Mouse (Mus musculus) forelimb bud, embryonic 11.5 days (tissue): Measurements from ENCODE around the gene Nrp1.

Experiments used
- DNase-seq: peaks from one replicate; pipeline ENCODE4 v3.0.0-alpha.2; 2012; ENCODE audit warnings: low read depth, low spot score

The Nrp1 gene

GRCm38 (mm10) chr8:128466681-128467430, 108.5 kb downstream of the Nrp1 start:
- no peak for DNase-seq

GRCm38 (mm10) chr8:128470097-128470496, 111.7 kb downstream of the Nrp1 start:
- no peak for DNase-seq

- no peak for DNase-seq
Observed at GRCm38 (mm10) chr8:128471186-128471585, 112.8 kb downstream of the Nrp1 start.

GRCm38 (mm10) chr8:128472871-128473270, 114.5 kb downstream of the Nrp1 start:
- no peak for DNase-seq

- DNase-seq: no peak
Observed at GRCm38 (mm10) chr8:128473456-128474239, 115.2 kb downstream of the Nrp1 start.

GRCm38 (mm10) chr8:128474614-128475013, 116.2 kb downstream of the Nrp1 start:
- no peak for DNase-seq

- no peak for DNase-seq
Observed at GRCm38 (mm10) chr8:128476206-128476605, 117.8 kb downstream of the Nrp1 start.

GRCm38 (mm10) chr8:128478017-128478416, 119.6 kb downstream of the Nrp1 start:
- peak; percentile 43 for DNase-seq

GRCm38 (mm10) chr8:128479309-128480013, 121.1 kb downstream of the Nrp1 start:
- no peak for DNase-seq

GRCm38 (mm10) chr8:128480896-128481665, 122.7 kb downstream of the Nrp1 start:
- no peak for DNase-seq

GRCm38 (mm10) chr8:128483344-128483743, 124.9 kb downstream of the Nrp1 start:
- no peak for DNase-seq

- DNase-seq: no peak
Observed at GRCm38 (mm10) chr8:128484720-128485124, 126.3 kb downstream of the Nrp1 start.

- no peak for DNase-seq
Observed at GRCm38 (mm10) chr8:128486043-128486442, 127.6 kb downstream of the Nrp1 start.

GRCm38 (mm10) chr8:128487966-128488931, 129.8 kb downstream of the Nrp1 start:
- DNase-seq: peak; percentile 8

GRCm38 (mm10) chr8:128489351-128489750, 130.9 kb downstream of the Nrp1 start:
- DNase-seq: no peak

GRCm38 (mm10) chr8:128491126-128492067, 133.0 kb downstream of the Nrp1 start:
- peak; percentile 81 for DNase-seq

GRCm38 (mm10) chr8:128493801-128494200, 135.4 kb downstream of the Nrp1 start:
- no peak for DNase-seq

- no peak for DNase-seq
Observed at GRCm38 (mm10) chr8:128498836-128499235, 140.4 kb downstream of the Nrp1 start.
